In the genomic region with DNA sequence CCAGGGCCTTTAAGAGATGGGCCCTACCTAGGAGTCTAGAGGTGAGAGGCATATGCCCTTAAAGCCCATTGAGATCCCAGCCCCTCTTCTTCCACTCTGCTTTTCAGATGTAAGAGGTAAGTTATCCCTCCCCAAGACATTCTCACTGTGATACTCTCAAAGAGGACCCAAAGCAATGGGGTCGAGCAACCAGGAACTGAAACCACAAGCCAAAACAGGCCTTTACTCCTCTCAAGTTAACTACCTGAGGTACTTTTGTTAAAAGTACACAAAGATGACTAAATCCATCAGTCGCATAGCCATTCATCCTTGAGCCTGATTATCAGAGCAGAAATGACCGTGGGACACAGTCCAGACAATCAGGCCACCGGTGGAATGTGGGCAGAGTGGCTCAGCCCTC, we compare ENCODE assay signal across 23 mouse cellular contexts. TPM values are rescaled to one million over a fixed set of nuclear protein-coding genes. Genes with fewer than 3 reads are reported as not detected.
DNase-seq lines count a peak whose midpoint lies in the region; ATAC-seq and TF ChIP-seq lines count a peak whose summit lies in the region.
"Had no signal": no experiment of that assay in that cellular context is flagged by ENCODE, and none has a peak within 500 bp of the region (broad histone marks: within the 10 kb centered on the region; RNA-seq: fewer than 3 reads in every experiment).

No protein-coding gene starts in this region.

- peak; percentile 33; the same call in 1 of the 2 replicates for ATAC-seq in granulocyte monocyte progenitor cell, adult 5-6 weeks (replicated peaks; ENCODE audit: poor library complexity, severe bottlenecking)
- ATAC-seq: activated CD4-positive, CD25-positive, alpha-beta regulatory T cell, adult 4 months; CD4-positive, CD25-positive, alpha-beta regulatory T cell, adult 4 months; forebrain, embryonic 13.5 days; forebrain, embryonic 15.5 days; forebrain, postnatal 0 days; Patski had no signal

- TF ChIP-seq CTCF in CH12.LX (conservative IDR thresholded peaks at IDR 0.05 in 1 of 2, IDR thresholded peaks at IDR 0.05 in 1 of 2; ENCODE audit: low read depth in 2 of 2, low read length in 2 of 2) = no peak

- intact Hi-C loops in left cerebral cortex, postnatal 25 days (cut with DNase I) = no loop called here
- intact Hi-C loops in left cerebral cortex, postnatal 10 days (cut with DNase I) = no loop called here

- H3K27ac ChIP-seq in CH12.LX (ENCODE audit: insufficient read depth, low read depth) = no peak overlapping the region
- H3K27ac ChIP-seq: embryonic facial prominence, embryonic 10.5 days; embryonic facial prominence, embryonic 12.5 days; forebrain, embryonic 13.5 days; forebrain, embryonic 15.5 days had no signal

- peak; percentile 5 for DNase-seq in adrenal gland, postnatal 14 days
- no peak for DNase-seq in adrenal gland, adult 8-10 months
- DNase-seq in A20 (ENCODE audit: low read depth, low spot score) (peak; percentile 59), CH12.LX (ENCODE audit: extremely low read depth) (peak; percentile 14)
- DNase-seq in left cerebral cortex, postnatal 25 days (ENCODE audit: low spot score in 2 of 2) = no peak
- no peak for DNase-seq in left cerebral cortex, postnatal 10 days (ENCODE audit: extremely low spot score in 1 of 2, low spot score in 2 of 2)
- DNase-seq in left cerebral cortex, adult 18-20 months (ENCODE audit: low spot score in 2 of 2) = no peak
- DNase-seq: adrenal gland, postnatal 10 days; cerebellum, adult 11-12 months; cerebellum, adult 2 months; cerebellum, adult 9-10 months; cerebellum, postnatal 10 days; cerebellum, postnatal 25 days; forebrain, postnatal 0 days had no signal

- no peaks in the 10 kb centered on the region for H3K36me3 ChIP-seq in CH12.LX (replicated peaks in 1 of 2; ENCODE audit: control insufficient read depth in 1 of 2, insufficient read depth in 1 of 2, low read length in 1 of 2)
- H3K36me3 ChIP-seq: embryonic facial prominence, embryonic 10.5 days; embryonic facial prominence, embryonic 12.5 days; forebrain, embryonic 15.5 days had no signal

- H3K4me2 ChIP-seq in CH12.LX (ENCODE audit: insufficient read depth, low read depth, poor library complexity, severe bottlenecking) = no peak overlapping the region
- H3K4me2 ChIP-seq: embryonic facial prominence, embryonic 12.5 days; forebrain, embryonic 13.5 days; forebrain, embryonic 15.5 days had no signal

- in situ Hi-C loops in CH12.LX (cut with MboI; ENCODE audit: low pct_ligation_motif_present, low pct_unique_long_range_greater_than_20kb, low sequenced_read_pairs) = no loop called here

- H3K9me3 ChIP-seq in CH12.LX (replicated peaks; ENCODE audit: low read length) = no peaks in the 10 kb centered on the region
- H3K9me3 ChIP-seq: embryonic facial prominence, embryonic 10.5 days; embryonic facial prominence, embryonic 12.5 days; forebrain, embryonic 13.5 days; forebrain, embryonic 15.5 days had no signal

- no peak for TF ChIP-seq POLR2A in CH12.LX (IDR thresholded peaks at IDR 0.05; ENCODE audit: low read depth, low read length)

- H3K9ac ChIP-seq in CH12.LX (ENCODE audit: insufficient read depth, low read depth) = no peak overlapping the region
- H3K9ac ChIP-seq: embryonic facial prominence, embryonic 12.5 days; forebrain, embryonic 13.5 days; forebrain, embryonic 15.5 days; forebrain, postnatal 0 days had no signal

- H3K79me2 ChIP-seq in CH12.LX (replicated peaks; ENCODE audit: control insufficient read depth, extremely low read depth, insufficient read depth, poor library complexity, severe bottlenecking) = no peaks in the 10 kb centered on the region

- no peaks in the 10 kb centered on the region for H3K27me3 ChIP-seq in CH12.LX (replicated peaks)
- H3K27me3 ChIP-seq: embryonic facial prominence, embryonic 12.5 days; forebrain, embryonic 13.5 days; forebrain, embryonic 15.5 days; Patski had no signal

- no peak overlapping the region for H3K4me3 ChIP-seq in CH12.LX (replicated peaks in 1 of 3; ENCODE audit: low read depth in 2 of 3, low read length in 2 of 3, poor library complexity in 1 of 3)
- H3K4me3 ChIP-seq: embryonic facial prominence, embryonic 10.5 days; embryonic facial prominence, embryonic 12.5 days; forebrain, embryonic 13.5 days; forebrain, embryonic 15.5 days had no signal

- no peak for TF ChIP-seq RAD21 in CH12.LX (IDR thresholded peaks at IDR 0.05; ENCODE audit: low read depth, low read length)

- peak; percentile 46 for TF ChIP-seq EP300 in CH12.LX (IDR thresholded peaks at IDR 0.05; ENCODE audit: low read length)

- peaks cover 3 to 24% of the 10 kb centered on the region in 2 experiments; a peak in 3 of 4 replicates for H3K4me1 ChIP-seq in CH12.LX (ENCODE audit: control insufficient read depth in 1 of 2, insufficient read depth in 2 of 2)
- H3K4me1 ChIP-seq: embryonic facial prominence, embryonic 10.5 days; embryonic facial prominence, embryonic 12.5 days; forebrain, embryonic 13.5 days; forebrain, embryonic 15.5 days had no signal

- dilution Hi-C loops in CH12.LX (cut with MboI; ENCODE audit: extremely low pct_ligation_motif_present, extremely low pct_unique_long_range_greater_than_20kb, low sequenced_read_pairs) = no loop called here

TF ChIP-seq in CH12.LX, 34 proteins besides CTCF, POLR2A, EP300 and RAD21:
- TF ChIP-seq IRF4 (IDR thresholded peaks at IDR 0.05; ENCODE audit: low read depth, low read length) (peak; percentile 61; the same call in 1 of the 2 replicates), MXI1 (IDR thresholded peaks at IDR 0.05; ENCODE audit: low read depth, low read length) (no peak), GABPA (IDR thresholded peaks at IDR 0.05; ENCODE audit: insufficient replicate concordance, low read depth, low read length) (no peak)

RNA-seq across cellular contexts. Expression of gene Scin, which starts 19.1 kb away (rescaled TPM):
- total RNA-seq in adrenal gland, postnatal 14 days (2021) = 0.37 and 0.56 TPM in 2 replicates
- total RNA-seq in adrenal gland, adult 8-10 months (2022) = 1 to 10 TPM; 1.7 to 2.4 (median 2.1) TPM
- total RNA-seq in CH12.LX (2012; rRNA removed) = 0.04 TPM in 1 of 2 replicates, not detected in the other
- not detected in 2 replicates for total RNA-seq in CH12.LX (2014; rRNA removed)
- polyA plus RNA-seq in CH12.LX (2012; ENCODE audit: insufficient read length, low read depth) = not detected in 2 replicates
- 1.7 and 6.1 TPM in 2 replicates for total RNA-seq in granulocyte monocyte progenitor cell, adult 5-6 weeks (2014; fragmentation: Nextera tagmentation)
- total RNA-seq in granulocyte monocyte progenitor cell, adult 5-6 weeks (2017) = 1.4 and 1.5 TPM in 2 replicates
- total RNA-seq in left cerebral cortex, postnatal 25 days (2021) = under 1 TPM in 1 of 2 experiments, not detected in 1; 0.18 TPM
- total RNA-seq in left cerebral cortex, postnatal 10 days (2021) = not detected
- total RNA-seq in left cerebral cortex, adult 18-20 months (2021) = under 1 TPM in 1 of 2 experiments, not detected in 1; 0.14 TPM
- polyA plus RNA-seq: embryonic facial prominence, embryonic 10.5 days; forebrain, embryonic 11.5 days; forebrain, embryonic 13.5 days; forebrain, embryonic 15.5 days had no signal

Comparison
In these comparisons a context has a peak if more than half of its experiments do, and no peak if none do; other contexts are left out.
1. DNase-seq: peak in adrenal gland, postnatal 14 days (single experiment), A20 (single experiment) and CH12.LX (single experiment); none in adrenal gland, adult 8-10 months (single experiment), left cerebral cortex, postnatal 25 days (0 of 2), left cerebral cortex, postnatal 10 days (0 of 2) and left cerebral cortex, adult 18-20 months (0 of 2).